Mouse (Mus musculus): Measurements from ENCODE around the gene Gm17402. TPM values are rescaled to one million over a fixed set of nuclear protein-coding genes. Genes with fewer than 3 reads are reported as not detected.
A peak's percentile ranks its signal among the peaks of the same experiment; 100 is the strongest.

The Gm17402 gene
- polyA plus RNA-seq (2015; fragmentation: Nextera tagmentation; extraction: Ambion mirVana) = not detected in 2 replicates

- Histone ChIP-seq H3K27ac (no peak within 1 kb of the TSS), H3K4me3 (replicated peaks) (peak within 1 kb of the TSS; percentile 56), H3K9me3 (replicated peaks) (no peaks in the 10 kb centered on the region), H3K4me1 (peaks cover 10% of the 10 kb centered on the region), H3K27me3 (peaks cover 26% of the 10 kb centered on the region), H3K36me3 (no peaks in the 10 kb centered on the region), H3K9ac (0 out of 2 replicates have a peak within 1 kb of the TSS, but pooled peaks have one; percentile 43), H3K4me2 (peak within 1 kb of the TSS; percentile 91)
- ATAC-seq (replicated peaks; ENCODE audit: low FRiP score) = no peak
- WGBS = 25% methylated on average over 3 of the region's 3 CpGs
These were observed at the start of gene Gm17402 for GRCm38 (mm10) chr3:67375063-67375462. TSS of gene Gm17402 (minus strand) at chr3:67375163.

- Histone ChIP-seq H3K4me2 (no peak overlapping the region), H3K9ac (no peak overlapping the region), H3K27ac (no peak overlapping the region), H3K4me1 (peaks cover 10% of the 10 kb centered on the region), H3K36me3 (no peaks in the 10 kb centered on the region), H3K4me3 (replicated peaks) (no peak overlapping the region), H3K9me3 (replicated peaks) (no peaks in the 10 kb centered on the region), H3K27me3 (peaks cover 6% of the 10 kb centered on the region; the same call in 1 of the 2 replicates)
- no peak for ATAC-seq (replicated peaks; ENCODE audit: low FRiP score)
These were observed 3.3 kb upstream of the Gm17402 start for GRCm38 (mm10) chr3:67378215-67378614.

GRCm38 (mm10) chr3:67374360-67374778 is 594 bp downstream of the Gm17402 start:
- no peaks in the 10 kb centered on the region for H3K9me3 ChIP-seq (replicated peaks)
- peak overlapping the region; percentile 91 for H3K4me2 ChIP-seq
- no peak overlapping the region for H3K27ac ChIP-seq
- H3K27me3 ChIP-seq = peaks cover 26% of the 10 kb centered on the region
- ATAC-seq (replicated peaks; ENCODE audit: low FRiP score) = peak; percentile 60
- WGBS = 30% methylated on average over 7 of the region's 7 CpGs
- H3K9ac ChIP-seq = 0 out of 2 replicates have a peak overlapping the region, but pooled peaks have one; percentile 43
- H3K4me3 ChIP-seq (replicated peaks) = peak overlapping the region; percentile 56
- H3K36me3 ChIP-seq = no peaks in the 10 kb centered on the region
- H3K4me1 ChIP-seq = peaks cover 10% of the 10 kb centered on the region

- peak within 1 kb of the TSS; percentile 91 for H3K4me2 ChIP-seq
- H3K4me1 ChIP-seq = peaks cover 10% of the 10 kb centered on the region
- H3K9ac ChIP-seq = 0 out of 2 replicates have a peak within 1 kb of the TSS, but pooled peaks have one; percentile 43
- ATAC-seq (replicated peaks; ENCODE audit: low FRiP score) = peak; percentile 97
- H3K27me3 ChIP-seq = peaks cover 26% of the 10 kb centered on the region
- H3K36me3 ChIP-seq = no peaks in the 10 kb centered on the region
- H3K27ac ChIP-seq = no peak within 1 kb of the TSS
- H3K9me3 ChIP-seq (replicated peaks) = no peaks in the 10 kb centered on the region
- WGBS = 0% methylated on average over 35 of the region's 35 CpGs
- H3K4me3 ChIP-seq (replicated peaks) = peak within 1 kb of the TSS; percentile 56
These were observed 1.1 kb downstream of the Gm17402 start, which contains the start of gene Mlf1 for GRCm38 (mm10) chr3:67373872-67374271. TSS of gene Mlf1 (plus strand) at chr3:67374097.

- ATAC-seq (replicated peaks; ENCODE audit: low FRiP score) = no peak
- H3K4me3 ChIP-seq (replicated peaks) = no peak overlapping the region
- WGBS = 57% methylated on average over 5 of the region's 5 CpGs
- peaks cover 26% of the 10 kb centered on the region for H3K27me3 ChIP-seq
- no peak overlapping the region for H3K4me2 ChIP-seq
- H3K36me3 ChIP-seq = no peaks in the 10 kb centered on the region
- no peak overlapping the region for H3K27ac ChIP-seq
- H3K4me1 ChIP-seq = peaks cover 10% of the 10 kb centered on the region
- no peaks in the 10 kb centered on the region for H3K9me3 ChIP-seq (replicated peaks)
- H3K9ac ChIP-seq = no peak overlapping the region
These were observed 2.2 kb downstream of the Gm17402 start for GRCm38 (mm10) chr3:67372781-67373180.

GRCm38 (mm10) chr3:67372194-67372593 is 2.8 kb downstream of the Gm17402 start:
- H3K9me3 ChIP-seq (replicated peaks) = no peaks in the 10 kb centered on the region
- H3K4me3 ChIP-seq (replicated peaks) = no peak overlapping the region
- no peaks in the 10 kb centered on the region for H3K36me3 ChIP-seq
- WGBS = 71% methylated on average over 4 of the region's 4 CpGs
- H3K4me2 ChIP-seq = no peak overlapping the region
- no peak for ATAC-seq (replicated peaks; ENCODE audit: low FRiP score)
- H3K27ac ChIP-seq = no peak overlapping the region
- peaks cover 10% of the 10 kb centered on the region for H3K4me1 ChIP-seq
- no peak overlapping the region for H3K9ac ChIP-seq
- H3K27me3 ChIP-seq = peaks cover 26% of the 10 kb centered on the region

GRCm38 (mm10) chr3:67369407-67370079 is 5.4 kb downstream of the Gm17402 start:
- no peak for ATAC-seq (replicated peaks; ENCODE audit: low FRiP score)
- Histone ChIP-seq H3K9me3 (replicated peaks) (no peaks in the 10 kb centered on the region), H3K4me2 (no peak overlapping the region), H3K9ac (no peak overlapping the region), H3K27me3 (peaks cover 24% of the 10 kb centered on the region), H3K4me3 (replicated peaks) (no peak overlapping the region), H3K36me3 (no peaks in the 10 kb centered on the region), H3K27ac (no peak overlapping the region), H3K4me1 (peaks cover 7% of the 10 kb centered on the region)
- 83% methylated on average over 5 of the region's 5 CpGs for WGBS

- H3K4me2 ChIP-seq = no peak overlapping the region
- H3K27ac ChIP-seq = no peak overlapping the region
- no peak for ATAC-seq (replicated peaks; ENCODE audit: low FRiP score)
- H3K9ac ChIP-seq = no peak overlapping the region
- WGBS = 61% methylated on average over 6 of the region's 6 CpGs
- H3K4me3 ChIP-seq (replicated peaks) = no peak overlapping the region
- no peaks in the 10 kb centered on the region for H3K4me1 ChIP-seq
- H3K27me3 ChIP-seq = peaks cover 13% of the 10 kb centered on the region
- no peaks in the 10 kb centered on the region for H3K36me3 ChIP-seq
- H3K9me3 ChIP-seq (replicated peaks) = no peaks in the 10 kb centered on the region
These were observed 7.5 kb downstream of the Gm17402 start for GRCm38 (mm10) chr3:67367481-67367880.

GRCm38 (mm10) chr3:67366087-67366892 is 8.7 kb downstream of the Gm17402 start:
- Histone ChIP-seq H3K9ac (no peak overlapping the region), H3K27ac (no peak overlapping the region), H3K36me3 (no peaks in the 10 kb centered on the region), H3K4me1 (no peaks in the 10 kb centered on the region), H3K9me3 (replicated peaks) (no peaks in the 10 kb centered on the region), H3K4me3 (replicated peaks) (no peak overlapping the region), H3K27me3 (peaks cover 5% of the 10 kb centered on the region; the same call in 1 of the 2 replicates), H3K4me2 (no peak overlapping the region)
- ATAC-seq (replicated peaks; ENCODE audit: low FRiP score) = no peak
- WGBS = 79% methylated on average over 4 of the region's 4 CpGs

- no peak overlapping the region for H3K9ac ChIP-seq
- H3K4me2 ChIP-seq = no peak overlapping the region
- H3K9me3 ChIP-seq (replicated peaks) = no peaks in the 10 kb centered on the region
- no peak overlapping the region for H3K27ac ChIP-seq
- H3K4me3 ChIP-seq (replicated peaks) = no peak overlapping the region
- ATAC-seq (replicated peaks; ENCODE audit: low FRiP score) = no peak
- no peaks in the 10 kb centered on the region for H3K4me1 ChIP-seq
- H3K27me3 ChIP-seq = no peaks in the 10 kb centered on the region
- 68% methylated on average over 7 of the region's 7 CpGs for WGBS
- peaks cover 9% of the 10 kb centered on the region for H3K36me3 ChIP-seq
These were observed 16.6 kb downstream of the Gm17402 start for GRCm38 (mm10) chr3:67358376-67358775.

- Histone ChIP-seq H3K4me3 (replicated peaks) (no peak overlapping the region), H3K9ac (no peak overlapping the region), H3K27me3 (no peaks in the 10 kb centered on the region), H3K27ac (no peak overlapping the region), H3K4me2 (no peak overlapping the region), H3K36me3 (peaks cover 6% of the 10 kb centered on the region), H3K9me3 (replicated peaks) (no peaks in the 10 kb centered on the region), H3K4me1 (no peaks in the 10 kb centered on the region)
- 96% methylated on average over 3 of the region's 3 CpGs for WGBS
- no peak for ATAC-seq (replicated peaks; ENCODE audit: low FRiP score)
These were observed 22.2 kb downstream of the Gm17402 start for GRCm38 (mm10) chr3:67352763-67353149.

GRCm38 (mm10) chr3:67352128-67352762 is 22.7 kb downstream of the Gm17402 start:
- H3K4me3 ChIP-seq (replicated peaks) = no peak overlapping the region
- no peaks in the 10 kb centered on the region for H3K9me3 ChIP-seq (replicated peaks)
- H3K36me3 ChIP-seq = peaks cover 1% of the 10 kb centered on the region; the same call in 1 of the 2 replicates
- no peak overlapping the region for H3K27ac ChIP-seq
- H3K27me3 ChIP-seq = no peaks in the 10 kb centered on the region
- H3K4me1 ChIP-seq = no peaks in the 10 kb centered on the region
- H3K9ac ChIP-seq = no peak overlapping the region
- no peak overlapping the region for H3K4me2 ChIP-seq
- ATAC-seq (replicated peaks; ENCODE audit: low FRiP score) = peak; percentile 54
- whole genome bisulfite sequencing = 28% methylated on average over 4 of the region's 5 CpGs
